Mouse (Mus musculus) erythroblast, embryonic 14.5 days (primary cell): ENCODE data around the gene Gnat1.

Experiments used
- GATA1 ChIP-seq: IDR thresholded peaks from 2 replicates; pipeline ENCODE4 v1.6.1; 2012; ENCODE audit warnings: low read length, inconsistent platforms, mixed read lengths
- TAL1 ChIP-seq: IDR thresholded peaks from 3 replicates; pipeline ENCODE4 v1.6.1; 2012; ENCODE audit warnings: low read length, inconsistent platforms, mixed read lengths

DNA sequence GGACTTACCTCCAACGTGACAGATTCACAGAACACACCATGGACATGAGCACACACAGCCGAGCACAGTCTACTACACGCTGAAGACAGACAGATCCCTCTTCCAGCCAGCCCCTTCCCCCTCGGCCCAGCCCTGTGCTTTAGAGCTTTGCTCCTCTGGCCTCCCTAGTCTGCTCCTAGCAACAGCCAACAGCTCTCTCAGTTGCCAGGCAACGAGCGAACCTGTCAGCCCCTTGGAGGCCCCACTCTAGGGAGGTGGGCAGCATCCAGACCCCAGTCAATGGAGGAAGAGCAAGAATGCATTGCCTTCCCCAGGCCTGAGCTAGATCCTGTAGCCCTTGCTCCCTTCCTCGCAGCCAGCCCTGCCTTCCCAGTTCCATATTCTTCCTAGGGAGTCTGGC, 42.4 kb downstream of the Gnat1 start:
- TF ChIP-seq TAL1 (no peak), GATA1 (no peak)
